Mouse (Mus musculus): ENCODE measurements around the gene Prrt1.
A peak's percentile ranks its signal among the peaks of the same experiment; 100 is the strongest.

Prrt1 gene

DNA sequence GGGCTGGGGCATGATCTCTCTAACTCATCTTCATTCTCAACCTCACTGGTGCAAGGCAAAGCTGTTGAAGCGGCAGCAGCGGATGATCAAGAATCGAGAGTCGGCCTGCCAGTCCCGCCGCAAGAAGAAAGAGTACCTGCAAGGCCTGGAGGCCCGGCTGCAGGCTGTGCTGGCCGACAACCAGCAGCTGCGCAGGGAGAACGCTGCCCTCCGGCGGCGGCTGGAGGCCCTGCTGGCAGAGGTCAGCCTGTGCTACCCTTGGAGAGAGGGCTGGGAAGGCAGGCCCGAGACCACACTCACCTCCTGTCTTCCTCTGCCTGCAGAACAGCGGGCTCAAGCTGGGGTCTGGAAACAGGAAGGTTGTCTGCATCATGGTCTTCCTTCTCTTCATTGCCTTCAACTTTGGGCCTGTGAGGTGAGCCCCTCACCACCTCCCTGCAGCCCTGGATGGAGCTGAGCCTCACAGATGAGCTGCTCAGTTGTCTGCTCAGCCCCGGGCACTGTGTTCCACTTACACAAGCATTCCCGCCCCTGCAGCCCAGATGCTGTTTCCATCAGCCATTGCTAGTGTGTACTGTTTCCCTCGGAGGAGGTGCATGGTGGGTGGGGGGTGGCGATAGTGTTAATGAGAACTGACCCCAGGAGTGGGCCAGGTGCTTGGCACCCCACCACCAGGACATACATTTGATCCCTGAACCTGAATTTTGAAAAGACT lies 22.3 kb downstream of the Prrt1 start:
- no peak for DNase-seq (ENCODE audit: low spot score)

DNA sequence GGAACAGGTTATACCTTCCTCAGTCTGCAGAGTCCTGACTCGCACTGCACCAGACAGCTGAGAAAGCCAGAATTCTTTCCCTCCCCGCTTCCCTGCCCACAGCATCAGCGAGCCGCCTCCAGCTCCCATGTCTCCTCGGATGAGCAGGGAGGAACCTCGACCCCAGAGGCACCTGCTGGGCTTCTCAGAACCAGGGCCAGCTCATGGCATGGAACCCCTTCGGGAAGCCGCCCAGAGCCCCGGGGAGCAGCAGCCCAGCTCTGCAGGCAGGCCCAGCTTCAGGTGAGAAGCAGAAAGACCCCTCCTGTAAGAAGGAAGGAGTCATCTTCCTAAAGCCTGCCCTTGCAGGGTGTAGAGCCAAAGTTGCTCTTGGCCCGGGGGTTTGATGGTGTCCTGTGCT lies 23.2 kb downstream of the Prrt1 start:
- no peak for DNase-seq (ENCODE audit: low spot score)

DNA sequence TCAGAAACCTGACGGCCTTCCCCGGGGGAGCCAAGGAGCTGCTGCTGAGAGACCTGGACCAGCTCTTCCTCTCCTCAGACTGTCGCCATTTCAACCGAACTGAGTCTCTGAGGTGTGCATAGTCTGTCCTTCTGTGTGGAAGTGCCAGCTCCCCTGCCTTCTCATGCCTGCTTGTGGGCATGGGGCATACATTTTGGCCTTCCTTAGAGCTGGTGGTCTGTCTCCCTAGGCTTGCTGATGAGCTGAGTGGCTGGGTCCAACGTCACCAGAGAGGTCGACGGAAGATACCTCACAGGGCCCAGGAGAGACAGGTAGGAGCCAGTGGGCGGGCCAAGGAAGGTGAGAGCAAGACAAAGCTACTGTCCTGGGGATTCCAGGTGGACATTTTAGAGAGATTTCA lies 23.7 kb downstream of the Prrt1 start:
- no peak for DNase-seq (ENCODE audit: low spot score)

DNA sequence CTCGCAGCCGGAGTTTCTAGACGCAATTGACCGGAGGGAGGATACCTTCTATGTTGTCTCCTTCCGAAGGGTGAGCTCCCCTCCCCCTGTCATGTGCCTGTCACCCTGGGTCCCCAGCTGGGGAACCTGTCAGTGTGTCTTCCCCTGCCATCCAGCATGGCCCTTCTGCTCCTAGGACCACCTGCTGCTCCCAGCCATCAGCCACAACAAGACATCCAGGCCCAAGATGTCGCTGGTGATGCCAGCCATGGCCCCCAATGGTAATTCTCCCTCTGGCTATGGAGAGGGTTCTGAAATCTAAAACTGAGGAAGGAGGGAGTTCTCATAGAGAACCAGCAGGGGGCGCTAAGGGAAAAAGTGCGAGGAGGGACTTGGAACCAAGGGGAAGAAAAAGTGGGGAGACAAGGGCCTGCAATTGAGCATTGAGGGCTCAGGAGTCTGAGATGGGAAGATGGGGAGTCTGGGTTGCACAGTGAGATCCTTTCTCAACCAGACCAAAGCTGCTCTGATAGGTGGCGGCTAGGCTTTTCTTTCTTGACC lies 24.5 kb downstream of the Prrt1 start:
- DNase-seq (ENCODE audit: low spot score) = peak; percentile 83

DNA sequence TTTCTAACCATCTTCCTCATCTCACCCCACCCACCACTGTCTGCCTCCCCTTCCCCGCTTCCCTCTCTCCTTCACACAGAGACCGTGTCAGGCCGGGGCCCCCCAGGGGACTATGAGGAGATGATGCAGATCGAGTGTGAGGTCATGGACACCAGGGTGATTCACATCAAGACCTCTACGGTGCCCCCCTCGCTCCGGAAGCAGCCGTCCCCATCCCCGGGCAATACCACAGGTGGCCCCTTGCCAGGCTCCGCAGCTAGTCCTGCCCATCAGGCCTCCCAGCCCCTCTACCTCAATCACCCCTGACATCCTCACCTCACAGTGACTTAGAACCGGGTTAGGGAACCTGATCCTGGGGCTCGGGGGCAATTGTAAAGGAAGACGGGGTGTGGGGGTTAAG lies 25.1 kb downstream of the Prrt1 start:
- no peak for DNase-seq (ENCODE audit: low spot score)

DNA sequence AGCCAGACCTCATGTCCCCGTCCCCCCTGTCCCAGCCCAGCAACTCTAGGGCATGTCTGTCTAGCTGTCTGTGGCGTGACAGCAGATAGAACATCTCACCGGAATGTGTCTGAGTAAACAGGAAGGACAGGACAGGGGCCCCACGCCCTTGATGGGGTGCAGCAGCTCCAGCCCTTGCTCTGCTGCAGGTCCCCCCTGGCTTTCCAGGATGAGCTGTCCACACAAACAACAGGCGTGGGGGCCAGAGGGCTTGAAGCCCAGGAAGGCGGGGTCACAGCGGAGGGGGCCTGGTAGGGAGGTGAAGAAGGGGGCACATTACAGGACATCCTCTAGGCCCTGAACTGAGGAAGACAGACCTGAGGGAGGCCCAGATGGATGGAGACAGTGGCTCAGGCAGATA lies 25.8 kb downstream of the Prrt1 start:
- DNase-seq (ENCODE audit: low spot score) = no peak

DNA sequence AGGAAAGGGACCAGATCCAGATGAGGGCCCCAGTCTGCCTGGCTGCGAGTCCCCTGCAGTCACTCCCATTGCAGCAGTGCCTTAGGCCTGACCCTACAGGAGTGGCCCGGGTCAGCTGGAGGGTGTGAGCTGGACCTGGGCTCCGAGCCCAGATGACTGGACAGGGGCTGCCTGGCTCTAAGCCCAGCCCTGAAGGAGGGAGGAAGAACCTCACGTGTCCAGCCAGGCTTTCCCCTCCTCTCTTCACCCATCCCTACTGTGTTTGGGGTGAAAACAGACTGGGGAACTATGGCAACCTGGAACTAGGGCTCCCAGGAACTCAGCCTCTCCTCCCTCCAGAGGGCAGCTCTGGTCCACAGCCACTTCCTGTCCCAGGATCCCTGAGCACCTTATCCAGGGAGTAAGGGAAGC lies 26.3 kb downstream of the Prrt1 start:
- peak; percentile 96 for DNase-seq (ENCODE audit: low spot score)

DNA sequence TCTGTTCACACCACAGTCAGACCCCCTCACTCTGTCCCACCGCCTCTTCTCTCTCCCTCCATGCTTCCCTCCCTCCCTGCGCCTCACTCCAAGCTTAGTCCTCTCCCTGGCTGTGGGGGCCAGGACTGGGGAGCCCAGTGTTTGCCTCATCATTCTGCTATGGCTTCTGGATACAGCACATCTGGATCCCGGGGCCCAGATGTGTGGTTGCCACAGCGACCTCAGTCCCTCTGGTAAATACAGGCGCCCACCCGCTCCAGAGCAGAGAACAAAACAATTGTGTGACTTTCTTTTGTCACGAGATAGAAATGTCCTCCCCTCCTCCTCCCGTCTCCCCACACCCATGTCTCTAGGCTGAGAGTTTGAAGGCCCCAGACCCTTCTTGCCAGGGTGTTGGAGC lies 27.3 kb downstream of the Prrt1 start:
- DNase-seq (ENCODE audit: low spot score) = no peak

DNA sequence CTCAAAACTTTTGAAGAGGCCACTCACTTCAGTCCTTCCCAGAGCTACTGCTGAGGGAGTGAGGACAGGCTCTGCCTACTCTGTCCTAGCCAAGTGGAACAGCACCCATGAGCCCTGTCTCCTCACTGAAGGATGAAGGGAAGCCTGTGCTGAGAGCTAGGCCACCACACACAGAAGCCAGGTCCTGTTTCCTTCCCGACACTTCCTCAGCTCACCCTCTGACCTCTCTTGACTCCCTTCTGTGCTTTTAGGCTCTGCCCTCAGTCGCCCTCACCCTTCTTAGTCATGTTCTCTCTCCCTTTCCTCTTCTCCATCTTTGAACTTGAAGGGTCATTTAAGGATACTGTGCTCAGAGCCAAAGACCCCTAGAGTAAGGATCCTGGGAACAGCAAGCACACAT lies 27.9 kb downstream of the Prrt1 start:
- DNase-seq (ENCODE audit: low spot score) = no peak

DNA sequence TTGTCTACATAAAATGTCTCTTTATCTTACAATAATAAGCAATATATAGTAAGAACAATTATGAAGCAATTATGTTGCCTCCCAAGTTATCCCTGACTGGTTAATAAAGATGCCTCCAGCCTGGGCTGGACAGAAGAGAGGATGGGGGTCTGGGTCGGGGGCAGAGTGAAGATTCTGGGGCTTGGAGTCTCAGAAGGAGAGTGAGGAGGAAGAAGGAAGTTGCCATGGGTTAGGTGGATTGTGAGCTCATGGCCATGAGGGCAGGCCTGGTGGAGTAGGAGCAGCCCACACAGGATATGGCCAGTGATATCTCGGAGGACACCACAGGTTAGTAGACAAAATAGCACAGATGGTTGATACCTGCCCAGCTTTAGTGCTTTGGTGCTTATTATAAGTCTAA lies 28.8 kb downstream of the Prrt1 start:
- no peak for DNase-seq (ENCODE audit: low spot score)

DNA sequence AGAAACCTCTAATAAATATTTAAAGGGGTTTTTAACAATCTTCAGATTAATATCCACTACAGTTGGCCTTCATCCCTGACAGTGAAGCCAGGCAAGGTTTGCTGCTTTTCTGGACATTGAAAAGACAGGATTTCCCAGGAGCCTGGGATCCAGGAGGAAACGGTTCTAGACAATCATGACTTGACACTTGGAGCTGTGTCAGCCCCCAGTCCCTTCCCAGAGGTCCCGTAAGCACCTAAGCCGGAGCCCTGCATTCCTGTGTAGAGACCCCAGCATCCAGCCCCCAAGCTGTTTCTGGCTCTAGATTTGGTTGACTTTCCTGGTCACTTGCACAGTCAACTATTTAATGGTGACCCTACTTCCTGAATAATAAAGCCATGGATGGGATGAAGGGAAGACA lies 29.3 kb downstream of the Prrt1 start:
- DNase-seq (ENCODE audit: low spot score) = no peak

DNA sequence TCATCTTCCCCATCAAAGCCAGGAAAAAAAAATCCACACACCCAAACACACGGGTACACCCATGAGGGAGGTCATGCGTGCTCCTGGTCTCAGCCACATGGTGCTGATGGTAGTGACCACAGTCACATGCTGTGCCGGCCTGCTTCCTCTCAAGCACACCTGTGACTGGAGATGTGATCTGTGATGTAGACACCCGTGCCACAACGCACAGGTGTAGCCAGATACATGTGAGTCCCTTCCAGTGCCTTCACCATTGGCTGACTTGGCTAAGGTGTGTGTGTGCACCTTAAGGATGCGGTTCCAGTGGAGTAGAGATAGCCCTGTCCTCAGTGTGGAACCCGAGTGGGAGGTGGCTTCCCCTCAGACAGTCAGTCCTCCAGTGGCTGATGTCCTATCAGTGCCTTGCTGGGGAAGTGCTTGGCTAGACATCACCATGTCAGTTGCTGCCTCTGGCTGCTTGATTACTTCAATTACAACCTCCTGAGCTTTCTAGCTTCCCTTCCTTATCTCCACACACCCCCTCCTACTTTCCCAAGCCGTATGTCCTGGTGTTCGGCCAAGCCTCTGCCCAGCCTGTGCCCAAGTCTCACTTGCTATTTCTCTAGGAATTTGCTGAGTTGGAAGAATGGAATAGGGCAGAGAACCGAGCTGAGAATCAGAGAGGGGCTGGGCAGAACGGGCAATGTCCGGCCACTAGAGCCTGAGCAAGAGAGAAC lies 30.0 kb downstream of the Prrt1 start:
- DNase-seq (ENCODE audit: low spot score) = no peak

DNA sequence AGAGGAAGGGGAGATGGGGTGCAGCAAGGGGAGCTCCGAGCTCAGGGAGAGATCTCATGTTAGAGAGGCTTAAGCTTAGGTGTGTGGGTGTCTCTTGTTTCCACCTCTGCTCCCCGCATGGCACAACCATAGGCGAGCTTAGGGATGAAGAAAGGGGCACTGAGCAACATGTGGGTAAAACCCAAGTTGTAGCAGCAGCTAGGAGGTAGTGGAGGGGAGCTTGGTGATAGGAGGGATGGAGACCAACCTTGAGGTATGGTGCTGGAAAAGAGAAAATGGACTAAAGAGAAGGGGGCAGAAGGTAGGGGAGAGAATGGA lies 30.5 kb downstream of the Prrt1 start:
- no peak for DNase-seq (ENCODE audit: low spot score)

DNA sequence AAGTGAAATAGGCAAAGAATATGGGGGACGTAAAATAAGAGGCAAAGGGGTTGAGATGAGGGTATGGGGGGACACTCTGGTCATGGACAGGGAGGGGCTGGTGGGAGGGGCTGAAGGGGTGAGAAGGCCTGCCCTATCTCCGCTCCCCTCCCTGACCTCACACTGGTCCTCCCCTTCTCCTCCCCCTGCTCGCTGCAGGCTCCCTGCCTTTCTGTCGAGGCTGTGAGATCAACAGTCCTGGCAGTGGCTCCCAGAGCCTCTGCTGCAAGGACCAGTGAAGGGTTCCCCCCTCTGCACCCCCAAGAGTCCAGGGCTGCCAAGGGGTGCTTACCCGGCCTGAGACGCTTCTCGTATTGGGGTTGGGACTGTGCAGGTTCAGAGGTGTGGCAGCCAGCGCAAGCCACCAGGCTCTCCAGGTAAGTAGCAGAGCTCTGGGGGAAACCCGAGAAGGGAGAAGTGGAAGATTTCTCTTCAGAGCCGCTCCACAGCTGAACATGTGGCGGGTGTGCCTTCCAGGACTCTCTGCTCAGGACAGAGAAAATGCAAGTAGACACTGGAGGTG lies 31.0 kb downstream of the Prrt1 start:
- no peak for DNase-seq (ENCODE audit: low spot score)

DNA sequence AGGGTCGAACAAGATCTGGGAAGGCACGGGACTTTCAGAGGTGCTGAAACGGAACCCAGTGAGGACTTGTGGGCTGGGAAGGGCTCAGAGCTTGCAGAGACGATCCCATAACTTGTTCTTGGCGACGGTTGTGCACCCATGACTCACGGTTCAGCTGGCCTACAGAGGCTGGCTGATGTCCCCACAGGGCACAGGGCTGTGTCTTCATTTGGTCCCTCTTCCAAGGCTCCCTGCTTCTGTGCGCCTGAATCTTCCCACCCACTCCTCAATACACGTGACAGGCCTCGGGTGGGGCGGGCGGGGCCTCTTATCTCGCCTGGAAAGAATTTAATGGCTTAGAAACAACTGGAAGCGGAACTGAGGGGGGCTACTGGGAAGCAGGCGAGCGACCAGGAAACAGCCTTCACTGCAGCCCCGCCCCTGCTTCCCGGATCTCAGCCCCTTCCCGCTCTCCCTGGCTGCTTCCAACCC lies 31.8 kb downstream of the Prrt1 start:
- DNase-seq (ENCODE audit: low spot score) = peak; percentile 69

DNA sequence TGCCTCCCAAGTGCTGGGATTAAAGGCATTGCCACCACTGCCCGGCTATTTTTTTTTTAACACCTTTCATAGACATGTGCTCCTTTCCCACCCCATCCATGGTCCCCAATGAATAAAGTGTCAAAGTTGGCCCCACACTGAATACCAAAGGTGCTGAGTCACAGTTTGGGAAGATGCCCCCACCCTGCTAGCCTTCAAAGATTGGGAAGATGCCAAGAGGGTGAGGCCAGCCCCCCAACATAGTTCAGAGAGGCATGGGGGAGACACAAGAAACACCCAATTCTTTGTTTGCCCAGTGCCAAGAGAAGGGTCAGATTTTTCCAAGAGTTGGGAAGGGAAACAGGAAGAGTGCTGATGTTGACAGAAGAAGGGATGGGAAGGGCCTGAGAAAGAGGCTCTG lies 33.1 kb downstream of the Prrt1 start:
- DNase-seq (ENCODE audit: low spot score) = no peak

DNA sequence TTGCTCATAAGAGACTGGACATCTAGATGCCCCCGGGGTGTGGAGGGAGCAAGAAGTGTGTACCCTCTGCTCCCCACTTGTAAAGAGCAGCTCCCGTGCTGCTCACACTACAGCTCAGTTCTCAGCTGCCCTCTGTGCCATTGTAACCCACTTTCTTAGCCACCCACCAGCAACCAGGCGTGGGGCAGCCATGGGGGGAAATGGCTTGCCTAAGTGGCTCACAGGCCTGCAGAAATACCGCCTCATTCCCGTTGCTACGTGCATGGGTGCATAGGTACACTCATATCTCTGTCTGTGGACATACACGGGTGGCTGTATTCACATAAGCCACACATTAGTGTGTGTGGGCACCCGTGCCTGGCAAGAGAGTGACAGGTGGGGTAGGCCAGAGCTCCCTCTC lies 33.6 kb downstream of the Prrt1 start:
- no peak for DNase-seq (ENCODE audit: low spot score)

DNA sequence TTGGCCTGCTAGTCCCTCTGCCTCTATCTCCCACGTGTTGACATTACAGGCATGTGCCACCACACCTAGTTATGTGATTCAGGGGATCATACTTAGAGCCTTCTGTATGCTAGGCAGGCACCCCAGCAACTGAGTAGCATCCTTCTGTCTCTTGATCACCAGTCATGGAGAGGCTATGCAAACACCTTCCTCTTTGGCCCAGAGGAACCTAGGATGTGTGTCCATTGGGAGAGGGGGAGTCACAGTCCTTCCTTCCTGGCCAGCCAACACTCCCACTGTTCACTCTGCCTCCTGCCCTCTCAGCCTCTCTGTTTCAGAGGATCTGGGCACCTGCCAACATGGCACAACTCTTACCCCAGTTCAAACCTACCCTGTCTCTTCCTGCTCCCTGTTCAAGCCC lies 34.2 kb downstream of the Prrt1 start:
- DNase-seq (ENCODE audit: low spot score) = no peak

DNA sequence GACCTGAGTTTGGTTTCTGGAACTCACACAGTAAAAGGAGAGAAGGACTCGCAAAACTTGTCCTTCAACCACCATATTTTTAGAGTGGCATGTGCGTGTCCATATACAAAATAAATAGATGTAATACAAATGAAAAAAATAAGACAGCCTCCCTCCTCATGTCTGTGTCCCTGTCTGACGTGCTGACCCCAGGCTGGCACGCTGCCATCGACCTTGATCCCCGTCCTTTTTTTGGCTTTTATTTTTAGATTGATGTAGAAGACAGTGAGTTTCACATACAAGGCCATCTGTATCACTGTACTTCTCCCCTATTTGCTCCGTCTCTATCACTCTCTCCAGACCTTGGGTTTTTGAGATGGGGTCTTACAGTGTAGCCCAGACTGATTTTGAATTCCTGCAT lies 35.1 kb downstream of the Prrt1 start:
- no peak for DNase-seq (ENCODE audit: low spot score)

DNA sequence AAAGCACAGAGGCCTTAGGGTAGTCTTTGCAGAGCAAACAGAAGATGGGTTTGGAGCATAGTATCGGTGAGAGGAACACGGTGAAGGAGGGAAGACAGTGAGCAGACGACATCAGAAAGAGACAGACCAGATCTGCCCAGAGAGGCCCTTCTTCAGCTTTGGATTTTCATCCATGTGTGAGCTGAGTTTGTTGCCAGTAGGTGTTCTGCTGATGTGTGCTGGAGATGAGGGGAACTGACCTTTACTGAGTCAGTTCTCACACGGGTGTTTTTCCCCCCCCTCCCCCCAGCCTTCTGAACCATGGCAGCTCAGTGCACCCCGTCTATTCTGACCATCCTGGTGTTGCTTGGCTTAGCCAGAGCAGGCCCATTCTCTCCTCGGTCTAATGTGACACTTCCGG lies 40.9 kb downstream of the Prrt1 start, which contains the start of gene Tnxb:
Gene Tnxb, plus strand, starts transcription at position 301 of the 400 bp plus-strand sequence.
- DNase-seq (ENCODE audit: low spot score) = no peak

DNA sequence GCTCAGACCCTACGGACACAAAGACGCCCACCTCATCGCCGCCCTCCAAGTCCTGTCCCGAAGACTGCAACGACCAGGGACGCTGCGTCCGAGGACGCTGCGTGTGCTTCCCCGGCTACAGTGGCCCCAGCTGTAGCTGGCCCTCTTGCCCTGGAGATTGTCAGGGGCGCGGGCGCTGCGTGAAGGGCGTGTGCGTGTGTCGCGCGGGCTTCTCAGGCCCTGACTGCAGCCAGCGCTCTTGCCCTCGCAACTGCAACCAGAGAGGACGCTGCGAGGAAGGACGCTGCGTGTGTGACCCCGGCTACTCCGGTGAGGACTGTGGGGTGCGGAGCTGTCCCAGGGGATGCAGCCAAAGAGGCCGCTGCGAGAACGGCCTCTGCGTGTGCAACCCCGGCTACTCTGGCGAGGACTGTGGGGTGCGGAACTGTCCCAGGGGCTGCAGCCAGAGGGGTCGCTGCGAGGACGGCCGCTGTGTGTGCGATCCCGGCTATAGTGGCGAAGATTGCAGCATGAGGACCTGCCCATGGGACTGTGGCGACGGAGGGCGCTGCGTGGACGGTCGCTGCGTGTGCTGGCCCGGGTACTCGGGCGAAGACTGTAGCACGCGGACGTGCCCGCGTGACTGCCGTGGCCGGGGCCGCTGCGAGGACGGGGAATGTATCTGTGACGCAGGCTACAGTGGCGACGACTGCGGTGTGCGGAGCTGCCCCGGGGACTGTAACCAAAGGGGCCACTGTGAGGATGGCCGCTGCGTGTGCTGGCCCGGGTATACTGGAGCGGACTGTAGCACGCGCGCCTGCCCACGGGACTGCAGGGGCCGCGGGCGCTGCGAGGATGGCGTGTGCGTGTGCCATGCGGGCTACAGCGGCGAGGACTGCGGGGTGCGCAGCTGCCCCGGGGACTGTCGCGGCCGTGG lies 42.1 kb downstream of the Prrt1 start:
- no peak for DNase-seq (ENCODE audit: low spot score)

DNA sequence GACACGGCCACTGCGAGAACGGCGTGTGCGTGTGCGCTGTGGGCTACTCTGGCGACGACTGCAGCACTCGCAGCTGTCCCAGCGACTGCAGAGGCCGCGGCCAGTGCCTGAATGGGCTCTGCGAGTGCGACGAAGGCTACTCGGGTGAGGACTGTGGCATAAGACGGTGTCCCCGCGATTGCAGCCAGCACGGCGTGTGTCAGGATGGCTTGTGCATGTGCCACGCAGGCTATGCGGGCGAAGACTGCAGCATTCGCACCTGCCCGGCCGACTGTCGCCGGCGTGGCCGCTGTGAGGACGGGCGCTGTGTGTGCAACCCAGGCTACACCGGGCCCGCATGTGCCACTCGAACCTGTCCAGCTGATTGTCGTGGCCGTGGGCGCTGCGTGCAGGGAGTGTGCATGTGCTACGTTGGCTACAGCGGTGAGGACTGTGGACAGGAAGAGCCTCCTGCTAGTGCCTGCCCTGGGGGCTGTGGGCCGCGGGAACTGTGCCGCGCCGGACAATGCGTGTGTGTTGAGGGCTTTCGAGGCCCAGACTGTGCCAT lies 43.0 kb downstream of the Prrt1 start:
- no peak for DNase-seq (ENCODE audit: low spot score)

Data from adipocyte (in vitro differentiated cells).